Mouse (Mus musculus) retina, embryonic 14.5 days (tissue): ENCODE results near the gene Gm3045.

ENCODE experiments used
- DNase-seq: peaks from one replicate; pipeline ENCODE4 v3.0.0-alpha.2; 2015; ENCODE audit warnings: low spot score

The Gm3045 gene

GRCm38 (mm10) chr13:56426365-56426764 is at the start of gene Gm3045:
Gm3045 (plus strand) TSS chr13:56426594.
- no peak for DNase-seq

GRCm38 (mm10) chr13:56380855-56381685 is 45.3 kb upstream of the Gm3045 start:
- DNase-seq: no peak

GRCm38 (mm10) chr13:56383406-56383805 is 43.0 kb upstream of the Gm3045 start:
- no peak for DNase-seq

- DNase-seq: no peak
These were observed 40.0 kb upstream of the Gm3045 start for GRCm38 (mm10) chr13:56386411-56386810.

GRCm38 (mm10) chr13:56387374-56387773 is 39.0 kb upstream of the Gm3045 start:
- no peak for DNase-seq

GRCm38 (mm10) chr13:56388042-56388441 is 38.4 kb upstream of the Gm3045 start:
- DNase-seq: no peak

- peak; percentile 72 for DNase-seq
These were observed 28.8 kb upstream of the Gm3045 start for GRCm38 (mm10) chr13:56397572-56397971.

GRCm38 (mm10) chr13:56401186-56401585 is 25.2 kb upstream of the Gm3045 start:
- no peak for DNase-seq

GRCm38 (mm10) chr13:56403381-56404086 is 22.9 kb upstream of the Gm3045 start:
- DNase-seq: no peak

- no peak for DNase-seq
These were observed 21.8 kb upstream of the Gm3045 start for GRCm38 (mm10) chr13:56404511-56405140.

- no peak for DNase-seq
These were observed 14.0 kb upstream of the Gm3045 start for GRCm38 (mm10) chr13:56412286-56412873.

- no peak for DNase-seq
These were observed 7.5 kb upstream of the Gm3045 start for GRCm38 (mm10) chr13:56418685-56419483.

- DNase-seq: no peak
These were observed 6.9 kb upstream of the Gm3045 start for GRCm38 (mm10) chr13:56419538-56419937.

GRCm38 (mm10) chr13:56422072-56422723 is 4.2 kb upstream of the Gm3045 start:
- peak; percentile 90 for DNase-seq

GRCm38 (mm10) chr13:56425931-56426330 is 463 bp upstream of the Gm3045 start:
- DNase-seq: no peak

GRCm38 (mm10) chr13:56428724-56429500 is 2.5 kb downstream of the Gm3045 start:
- peak; percentile 94 for DNase-seq

GRCm38 (mm10) chr13:56432496-56432895 is 6.1 kb downstream of the Gm3045 start:
- no peak for DNase-seq

GRCm38 (mm10) chr13:56433466-56433865 is 7.1 kb downstream of the Gm3045 start:
- DNase-seq: peak; percentile 90

GRCm38 (mm10) chr13:56434311-56434751 is 7.9 kb downstream of the Gm3045 start:
- no peak for DNase-seq
